Mouse (Mus musculus) lung, embryonic 14.5 days (tissue): ENCODE results near the gene Zfp677. TPM values are rescaled to one million over a fixed set of nuclear protein-coding genes. Genes with fewer than 3 reads are reported as not detected.

Experiments used
- polyA plus RNA-seq: library from polyadenylated mRNA; unstranded; fragments of >200 nt; fragmentation: Nextera tagmentation; extraction: Ambion mirVana; gene quantifications from 2 replicates; pipeline ENCODE4 v1.2.1, GENCODE M21; 2014

The Zfp677 gene
- polyA plus RNA-seq, 1 experiment from 2014 or later: 2.5 TPM

Other genes with a start within 250 kb of the Zfp677 start
- gene Vmn1r234, start 157.7 kb upstream of the Zfp677 start, polyA plus RNA-seq: not detected in 2 replicates
- gene Vmn1r235, start 127.3 kb upstream of the Zfp677 start, polyA plus RNA-seq: not detected in 2 replicates
- gene Vmn1r236, start 100.8 kb upstream of the Zfp677 start, polyA plus RNA-seq: not detected in 2 replicates
- gene Vmn1r237, start 71.9 kb upstream of the Zfp677 start, polyA plus RNA-seq: not detected in 2 replicates
- gene Zfp54, start 39.5 kb downstream of the Zfp677 start, polyA plus RNA-seq: 4.3 and 4.9 TPM in 2 replicates
- 12.1 and 13.4 TPM in 2 replicates for gene Zfp51, start 66.6 kb downstream of the Zfp677 start, polyA plus RNA-seq
- 9.7 and 10.5 TPM in 2 replicates for gene Zfp53, start 105.2 kb downstream of the Zfp677 start, polyA plus RNA-seq
- gene Zfp52, start 151.8 kb downstream of the Zfp677 start, polyA plus RNA-seq: 4.5 and 4.6 TPM in 2 replicates
- 21.3 and 24.9 TPM in 2 replicates for gene Zfp948, start 183.3 kb downstream of the Zfp677 start, polyA plus RNA-seq